Mouse (Mus musculus): ENCODE measurements around the gene Mfn1. TPM values are rescaled to one million over a fixed set of nuclear protein-coding genes. Genes with fewer than 3 reads are reported as not detected.

Gene Mfn1
- 10 to 100 TPM; 10.9 to 15.6 (median 13.2) TPM for polyA plus RNA-seq (2017; shearing (Covaris generic))

- ATAC-seq: peak; percentile 100
Observed at GRCm38 (mm10) chr3:32529303-32529898, at the start of gene Mfn1. Gene Mfn1, plus strand, starts transcription at chr3:32529465.

- no peak for ATAC-seq
Observed at GRCm38 (mm10) chr3:32479961-32480360, 49.3 kb upstream of the Mfn1 start.

GRCm38 (mm10) chr3:32483035-32483434 is 46.2 kb upstream of the Mfn1 start:
- no peak for ATAC-seq

GRCm38 (mm10) chr3:32486543-32486942 is 42.7 kb upstream of the Mfn1 start:
- no peak for ATAC-seq

GRCm38 (mm10) chr3:32488172-32488571 is 41.1 kb upstream of the Mfn1 start:
- ATAC-seq: no peak

- no peak for ATAC-seq
Observed at GRCm38 (mm10) chr3:32490076-32490927, 39.0 kb upstream of the Mfn1 start.

GRCm38 (mm10) chr3:32490928-32491315 is 38.3 kb upstream of the Mfn1 start:
- ATAC-seq: no peak

- no peak for ATAC-seq
Observed at GRCm38 (mm10) chr3:32492097-32493090, 36.9 kb upstream of the Mfn1 start, which contains the start of gene Kcnmb3. Gene Kcnmb3, minus strand, starts transcription at chr3:32492231.

GRCm38 (mm10) chr3:32494387-32495087 is 34.7 kb upstream of the Mfn1 start:
- ATAC-seq: no peak

- no peak for ATAC-seq
Observed at GRCm38 (mm10) chr3:32495088-32495770, 34.0 kb upstream of the Mfn1 start.

- no peak for ATAC-seq
Observed at GRCm38 (mm10) chr3:32495856-32496710, 33.2 kb upstream of the Mfn1 start.

- no peak for ATAC-seq
Observed at GRCm38 (mm10) chr3:32496711-32497070, 32.6 kb upstream of the Mfn1 start.

- ATAC-seq: no peak
Observed at GRCm38 (mm10) chr3:32500346-32500745, 28.9 kb upstream of the Mfn1 start.

- ATAC-seq: no peak
Observed at GRCm38 (mm10) chr3:32505841-32506240, 23.4 kb upstream of the Mfn1 start.

GRCm38 (mm10) chr3:32506366-32507225 is 22.7 kb upstream of the Mfn1 start:
- no peak for ATAC-seq

GRCm38 (mm10) chr3:32508666-32509324 is 20.5 kb upstream of the Mfn1 start:
- peak; percentile 71 for ATAC-seq

GRCm38 (mm10) chr3:32509496-32510374 is 19.5 kb upstream of the Mfn1 start, which contains the start of gene Zfp639:
Gene Zfp639, plus strand, starts transcription at chr3:32510259.
- ATAC-seq: peak; percentile 5
